8 mouse cellular contexts compared by ENCODE assay signal in genomic region chr7:118448134-118448967, GRCm38 (mm10). TPM values are rescaled to one million over a fixed set of nuclear protein-coding genes. Genes with fewer than 3 reads are reported as not detected.
DNase-seq lines count a peak whose midpoint lies in the region; ATAC-seq and TF ChIP-seq lines count a peak whose summit lies in the region.

Syt17 (minus strand) TSS chr7:118448222.

- H3K9ac ChIP-seq in ES-E14 (ENCODE audit: insufficient read depth, low read depth, low read length, poor library complexity, severe bottlenecking) = peak within 1 kb of the TSS; percentile 66
- peak within 1 kb of the TSS; percentile 68 for H3K9ac ChIP-seq in forebrain, embryonic 13.5 days

- peak; percentile 68 for ATAC-seq in forebrain, embryonic 13.5 days

- H3K36me3 ChIP-seq in ES-E14 (ENCODE audit: control insufficient read depth, insufficient read depth, low read length, poor library complexity, severe bottlenecking) = no peaks in the 10 kb centered on the region
- H3K36me3 ChIP-seq in forebrain, embryonic 13.5 days (ENCODE audit: poor library complexity, severe bottlenecking) = no peaks in the 10 kb centered on the region

- no peak for DNase-seq in ES-E14 (ENCODE audit: low read depth, low spot score)
- peak; percentile 35 for DNase-seq in c-Kit-positive CD71-negative TER-119-negative erythroid progenitor cells, embryonic 14.5 days (ENCODE audit: low read depth)
- peak; percentile 79 to 84 for DNase-seq in heart, postnatal 10 days
- DNase-seq in kidney, postnatal 4 days = peak; percentile 80 to 88
- peak; percentile 73 for DNase-seq in lung, adult 18-20 months
- DNase-seq in ovary, adult 18-20 months (ENCODE audit: low spot score) = peak; percentile 20
- peak; percentile 67 to 72 for DNase-seq in urinary bladder, postnatal 36 days (ENCODE audit: low spot score in 2 of 2)

- H3K4me1 ChIP-seq in ES-E14 (ENCODE audit: control insufficient read depth in 2 of 2, insufficient read depth in 2 of 2, low read length in 2 of 2, poor library complexity in 1 of 2) = no peaks in the 10 kb centered on the region; a peak in 1 of 4 replicates
- peaks cover 24% of the 10 kb centered on the region for H3K4me1 ChIP-seq in forebrain, embryonic 13.5 days

- in situ Hi-C loops in ES-E14 (cut with MboI; ENCODE audit: low sequenced_read_pairs in 2 of 2, unreplicated experiment in 2 of 2) = no loop called here

- under 1% methylated on average over 56 of the region's 58 CpGs for WGBS in forebrain, embryonic 13.5 days

- H3K4me3 ChIP-seq in ES-E14 (ENCODE audit: insufficient read depth in 1 of 2, low read depth in 1 of 2, low read length in 2 of 2, poor library complexity in 1 of 2, severe bottlenecking in 1 of 2) = peak within 1 kb of the TSS; percentile 77 to 88
- H3K4me3 ChIP-seq in forebrain, embryonic 13.5 days = peak within 1 kb of the TSS; percentile 61

- peak within 1 kb of the TSS; percentile 86 for H3K4me2 ChIP-seq in forebrain, embryonic 13.5 days

- H3K27ac ChIP-seq in ES-E14 (ENCODE audit: insufficient read depth, low read depth, low read length, poor library complexity, severe bottlenecking) = no peak within 1 kb of the TSS
- H3K27ac ChIP-seq in forebrain, embryonic 13.5 days = no peak within 1 kb of the TSS

- H3K9me3 ChIP-seq in ES-E14 (ENCODE audit: control insufficient read depth, insufficient read depth, low read depth, low read length) = no peaks in the 10 kb centered on the region
- no peaks in the 10 kb centered on the region for H3K9me3 ChIP-seq in forebrain, embryonic 13.5 days (replicated peaks)

- H3K27me3 ChIP-seq in forebrain, embryonic 13.5 days = peaks cover 15% of the 10 kb centered on the region

- intact Hi-C loops in heart, postnatal 10 days (cut with DNase I) = loop anchor here (1.0 to 2.0 kb wide), 4 partner anchors 70 to 241 kb away; no protein-coding TSS in a partner anchor

TF ChIP-seq in ES-E14, 5 proteins besides CTCF, POLR2A, EP300 and RAD21:
- TF ChIP-seq HCFC1 (IDR thresholded peaks at IDR 0.05; ENCODE audit: borderline replicate concordance, insufficient read depth, low read length) (0 out of 2 replicates have a peak, but pooled peaks have one; percentile 28), MAFK (IDR thresholded peaks at IDR 0.05; ENCODE audit: insufficient read depth, low read depth, low read length) (no peak), ZC3H11A (IDR thresholded peaks at IDR 0.05; ENCODE audit: borderline replicate concordance, low read depth, low read length) (0 out of 2 replicates have a peak, but pooled peaks have one; percentile 5)

RNA-seq across cellular contexts. Expression of gene Syt17, which starts in this region (rescaled TPM):
- total RNA-seq in ES-E14 (2012; rRNA removed) = 0.53 and 0.67 TPM in 2 replicates
- 3.2 and 4.7 TPM in 2 replicates for polyA plus RNA-seq in forebrain, embryonic 13.5 days (2015; fragmentation: Nextera tagmentation; extraction: Ambion mirVana)
- total RNA-seq in heart, postnatal 10 days (2021) = 1 to 10 TPM; 1.9 to 2.2 TPM
